Mouse (Mus musculus) gastrocnemius, postnatal 4 days (tissue): ENCODE measurements around the gene Pdzd4. TPM values are rescaled to one million over a fixed set of nuclear protein-coding genes. Genes with fewer than 3 reads are reported as not detected.

Source experiments
- DNase-seq, 2 experiments: peaks; one replicate each; pipeline ENCODE4 v3.0.0; 2021 to 2022; ENCODE audit warnings: low spot score in 2 of 2, mixed read lengths in 2 of 2
- total RNA-seq, 2 experiments: library from RNA; stranded (reverse); gene quantifications; 2 replicates each; pipeline ENCODE4 v1.2.3; 2021

Pdzd4 gene
- total RNA-seq, 2 experiments from 2014 or later = 6.7 to 6.8 TPM

- peak; percentile 68 to 87 for DNase-seq
These were observed 38.2 kb downstream of the Pdzd4 start, which contains the start of the genes Idh3g and Ssr4 for GRCm38 (mm10) chrX:73786364-73787224. Gene Idh3g (minus strand): TSS chrX:73786897. Gene Ssr4 (plus strand): TSS chrX:73787028.

GRCm38 (mm10) chrX:73785666-73786065 lies 39.1 kb downstream of the Pdzd4 start:
- no peak for DNase-seq

- DNase-seq = no peak
These were observed 42.5 kb downstream of the Pdzd4 start for GRCm38 (mm10) chrX:73782227-73782626.

- no peak for DNase-seq
These were observed 49.8 kb downstream of the Pdzd4 start for GRCm38 (mm10) chrX:73774802-73775483.

GRCm38 (mm10) chrX:73774168-73774760 lies 50.5 kb downstream of the Pdzd4 start, which contains the start of gene Srpk3:
Gene Srpk3 (plus strand): TSS chrX:73774405.
- DNase-seq = peak in 1 of 2 experiments; percentile 17

GRCm38 (mm10) chrX:73767267-73767666 lies 57.5 kb downstream of the Pdzd4 start:
- no peak for DNase-seq

- DNase-seq = peak in 1 of 2 experiments; percentile 31
These were observed 59.5 kb downstream of the Pdzd4 start for GRCm38 (mm10) chrX:73765311-73765710.

- no peak for DNase-seq
These were observed 66.0 kb downstream of the Pdzd4 start for GRCm38 (mm10) chrX:73758611-73759290.

- DNase-seq = no peak
These were observed 68.2 kb downstream of the Pdzd4 start, which contains the start of gene Plxnb3 for GRCm38 (mm10) chrX:73756334-73757140. Gene Plxnb3 (plus strand): TSS chrX:73757090.

GRCm38 (mm10) chrX:73748977-73749376 lies 75.8 kb downstream of the Pdzd4 start:
- no peak for DNase-seq

GRCm38 (mm10) chrX:73744774-73745481 lies 79.8 kb downstream of the Pdzd4 start:
- no peak for DNase-seq

Other genes starting within 250 kb of the Pdzd4 start
- gene Dusp9, start 185.6 kb downstream of the Pdzd4 start, total RNA-seq = under 1 TPM; 0.12 to 0.41 TPM
- gene Pnck, start 164.9 kb downstream of the Pdzd4 start, total RNA-seq = 10 to 100 TPM; 11.4 to 12.8 TPM
- gene Slc6a8, start 151.8 kb downstream of the Pdzd4 start, total RNA-seq = 10 to 100 TPM; 58.9 to 66.2 TPM
- gene Bcap31, start 108.8 kb downstream of the Pdzd4 start, total RNA-seq = 100 to 1,000 TPM in 1 of 2 experiments, 10 to 100 TPM in 1; 99.9 to 104 TPM
- 10 to 100 TPM; 24.1 to 26.8 TPM for gene Abcd1, start 108.4 kb downstream of the Pdzd4 start, total RNA-seq
- gene Plxnb3, start 67.9 kb downstream of the Pdzd4 start, total RNA-seq = 1 to 10 TPM; 3.1 to 3.7 TPM
- gene Srpk3, start 50.6 kb downstream of the Pdzd4 start, total RNA-seq = 100 to 1,000 TPM; 150 to 153 TPM
- gene Idh3g, start 38.1 kb downstream of the Pdzd4 start, total RNA-seq = 100 to 1,000 TPM; 221 to 247 TPM
- gene Ssr4, start 37.9 kb downstream of the Pdzd4 start, total RNA-seq = 100 to 1,000 TPM; 118 to 128 TPM
- gene Avpr2, start 67.1 kb upstream of the Pdzd4 start, total RNA-seq = not detected
- 1 to 10 TPM; 4.2 to 4.3 TPM for gene L1cam, start 71.1 kb upstream of the Pdzd4 start, total RNA-seq
- 1 to 10 TPM; 2.4 to 2.8 TPM for gene Arhgap4, start 96.9 kb upstream of the Pdzd4 start, total RNA-seq
- gene Naa10, start 97.0 kb upstream of the Pdzd4 start, total RNA-seq = 10 to 100 TPM; 71.4 to 75.8 TPM
- gene Renbp, start 105.9 kb upstream of the Pdzd4 start, total RNA-seq = 1 to 10 TPM; 7.9 to 9.6 TPM
- 10 to 100 TPM; 75.4 to 83.5 TPM for gene Hcfc1, start 141.4 kb upstream of the Pdzd4 start, total RNA-seq
- gene Irak1, start 198.9 kb upstream of the Pdzd4 start, total RNA-seq = 10 to 100 TPM; 51.0 to 58.8 TPM